20 mouse cellular contexts compared by ENCODE assay signal in the genomic region with DNA sequence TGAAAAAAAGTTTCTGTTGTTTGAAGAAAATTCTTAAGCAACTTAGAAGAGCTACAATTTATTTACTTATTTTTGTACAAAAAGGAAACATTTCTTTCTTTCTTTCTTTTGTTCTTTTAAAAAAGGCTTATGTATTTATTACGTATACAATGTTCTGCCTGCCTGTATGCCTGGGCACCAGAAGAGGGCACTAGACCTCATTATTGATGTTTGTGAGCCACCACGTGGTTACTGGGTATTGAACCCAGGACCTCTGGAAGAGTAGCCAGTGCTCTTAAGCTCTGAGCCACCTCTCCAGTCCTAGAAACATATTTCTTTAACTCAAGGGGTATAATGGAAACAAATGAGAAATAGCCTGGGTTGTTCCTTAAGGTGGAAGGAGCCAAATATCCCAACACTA.
DNase-seq lines count a peak whose midpoint lies in the region; ATAC-seq and TF ChIP-seq lines count a peak whose summit lies in the region.
"Had no signal": no experiment of that assay in that cellular context is flagged by ENCODE, and none has a peak within 500 bp of the region (broad histone marks: within the 10 kb centered on the region; RNA-seq: fewer than 3 reads in every experiment).

No protein-coding gene starts in this region.

- H3K4me1 ChIP-seq in hindbrain, postnatal 0 days (ENCODE audit: insufficient read depth, low read length), result no peaks in the 10 kb centered on the region
- no peaks in the 10 kb centered on the region for H3K4me1 ChIP-seq in hindbrain, embryonic 11.5 days (replicated peaks; ENCODE audit: control insufficient read depth, insufficient read depth, low read length)
- H3K4me1 ChIP-seq in midbrain, postnatal 0 days (ENCODE audit: insufficient read depth, low read length), result no peaks in the 10 kb centered on the region
- no peaks in the 10 kb centered on the region for H3K4me1 ChIP-seq in midbrain, embryonic 15.5 days
- H3K4me1 ChIP-seq: forebrain, embryonic 12.5 days; heart, embryonic 13.5 days; hindbrain, embryonic 15.5 days; midbrain, embryonic 10.5 days had no signal

- H3K9me3 ChIP-seq in hindbrain, postnatal 0 days (ENCODE audit: low read length), result no peaks in the 10 kb centered on the region
- no peaks in the 10 kb centered on the region for H3K9me3 ChIP-seq in hindbrain, embryonic 11.5 days (ENCODE audit: control insufficient read depth, low read length)
- H3K9me3 ChIP-seq in midbrain, postnatal 0 days (ENCODE audit: low read length), result no peaks in the 10 kb centered on the region
- H3K9me3 ChIP-seq in midbrain, embryonic 15.5 days, result no peaks in the 10 kb centered on the region
- H3K9me3 ChIP-seq: forebrain, embryonic 12.5 days; G1E; heart, embryonic 13.5 days; hindbrain, embryonic 15.5 days; midbrain, embryonic 10.5 days had no signal

- H3K4me3 ChIP-seq in hindbrain, postnatal 0 days (ENCODE audit: low read length), result no peak overlapping the region
- no peak overlapping the region for H3K4me3 ChIP-seq in hindbrain, embryonic 11.5 days (ENCODE audit: low read depth, low read length)
- H3K4me3 ChIP-seq in midbrain, postnatal 0 days (ENCODE audit: low read depth, low read length), result no peak overlapping the region
- H3K4me3 ChIP-seq in midbrain, embryonic 15.5 days, result no peak overlapping the region
- H3K4me3 ChIP-seq: forebrain, embryonic 12.5 days; heart, embryonic 13.5 days; hindbrain, embryonic 15.5 days; midbrain, embryonic 10.5 days had no signal

- peak; percentile 12; the same call in 1 of the 2 replicates for TF ChIP-seq CTCF in hindbrain, postnatal 0 days (IDR thresholded peaks at IDR 0.05; ENCODE audit: low read depth)
- TF ChIP-seq CTCF in midbrain, postnatal 0 days (IDR thresholded peaks at IDR 0.05), result peak; percentile 40

- DNase-seq in hindbrain, postnatal 0 days (ENCODE audit: low spot score), result no peak
- no peak for DNase-seq in hindbrain, embryonic 11.5 days (ENCODE audit: low spot score)
- DNase-seq in midbrain, postnatal 0 days (ENCODE audit: low spot score), result no peak
- peak; percentile 63 for DNase-seq in R1 (ENCODE audit: low read depth, low spot score)
- DNase-seq in cerebellum, postnatal 36 days, result no peak
- DNase-seq in right cerebral cortex, postnatal 36 days (ENCODE audit: low spot score in 2 of 2), result no peak
- DNase-seq: adrenal gland, postnatal 14 days; cerebellum, adult 11-12 months; gastrocnemius, postnatal 10 days; heart, adult 18-20 months; lung, adult 2 months; thymus, postnatal 25 days had no signal

- no peaks in the 10 kb centered on the region; the same call in 1 of the 2 replicates for H3K36me3 ChIP-seq in hindbrain, postnatal 0 days (ENCODE audit: insufficient read depth, low read length)
- H3K36me3 ChIP-seq in hindbrain, embryonic 11.5 days (ENCODE audit: control insufficient read depth, insufficient read depth, low read length), result no peaks in the 10 kb centered on the region
- H3K36me3 ChIP-seq in midbrain, postnatal 0 days (ENCODE audit: insufficient read depth, low read length), result peaks cover 10% of the 10 kb centered on the region
- peaks cover 13% of the 10 kb centered on the region; the same call in 1 of the 2 replicates for H3K36me3 ChIP-seq in midbrain, embryonic 15.5 days (replicated peaks)
- H3K36me3 ChIP-seq: forebrain, embryonic 12.5 days; heart, embryonic 13.5 days; midbrain, embryonic 10.5 days had no signal

- no peak overlapping the region for H3K9ac ChIP-seq in hindbrain, postnatal 0 days (replicated peaks; ENCODE audit: low read length)
- no peak overlapping the region for H3K9ac ChIP-seq in hindbrain, embryonic 11.5 days (ENCODE audit: low read depth, low read length)
- no peak overlapping the region for H3K9ac ChIP-seq in midbrain, postnatal 0 days (replicated peaks; ENCODE audit: low read length, poor library complexity, severe bottlenecking)
- H3K9ac ChIP-seq in midbrain, embryonic 15.5 days, result no peak overlapping the region
- H3K9ac ChIP-seq: forebrain, embryonic 12.5 days; heart, embryonic 13.5 days; hindbrain, embryonic 15.5 days had no signal

- no peak overlapping the region for H3K27ac ChIP-seq in hindbrain, postnatal 0 days
- H3K27ac ChIP-seq in hindbrain, embryonic 11.5 days (ENCODE audit: low read depth, low read length), result no peak overlapping the region
- H3K27ac ChIP-seq in midbrain, postnatal 0 days (ENCODE audit: low read depth, low read length), result no peak overlapping the region
- no peak overlapping the region for H3K27ac ChIP-seq in midbrain, embryonic 15.5 days
- H3K27ac ChIP-seq: forebrain, embryonic 12.5 days; heart, embryonic 13.5 days; hindbrain, embryonic 15.5 days; macrophage; midbrain, embryonic 10.5 days had no signal

- H3K4me2 ChIP-seq in hindbrain, postnatal 0 days (ENCODE audit: low read depth, low read length), result no peak overlapping the region
- H3K4me2 ChIP-seq in hindbrain, embryonic 11.5 days (replicated peaks; ENCODE audit: low read depth, low read length), result no peak overlapping the region
- H3K4me2 ChIP-seq in midbrain, postnatal 0 days (ENCODE audit: low read depth, low read length, poor library complexity, severe bottlenecking), result no peak overlapping the region
- no peak overlapping the region for H3K4me2 ChIP-seq in midbrain, embryonic 15.5 days
- H3K4me2 ChIP-seq: forebrain, embryonic 12.5 days; heart, embryonic 13.5 days; hindbrain, embryonic 15.5 days had no signal

- ATAC-seq in hindbrain, postnatal 0 days, result no peak
- no peak for ATAC-seq in hindbrain, embryonic 11.5 days (ENCODE audit: low FRiP score)
- no peak for ATAC-seq in midbrain, postnatal 0 days (ENCODE audit: low FRiP score)
- ATAC-seq in midbrain, embryonic 15.5 days (replicated peaks), result no peak
- ATAC-seq: intestine, postnatal 0 days had no signal

- WGBS in hindbrain, postnatal 0 days, result 47% methylated on average over 2 of the region's 2 CpGs
- WGBS in hindbrain, embryonic 11.5 days, result 49% methylated on average over 2 of the region's 2 CpGs
- WGBS in midbrain, postnatal 0 days, result 63% methylated on average over 2 of the region's 2 CpGs
- WGBS in midbrain, embryonic 15.5 days, result 51% methylated on average over 2 of the region's 2 CpGs

- no peaks in the 10 kb centered on the region for H3K27me3 ChIP-seq in hindbrain, postnatal 0 days (ENCODE audit: insufficient read depth, low read length)
- H3K27me3 ChIP-seq in hindbrain, embryonic 11.5 days (ENCODE audit: control insufficient read depth, insufficient read depth, low read length), result no peaks in the 10 kb centered on the region
- no peaks in the 10 kb centered on the region for H3K27me3 ChIP-seq in midbrain, postnatal 0 days (ENCODE audit: insufficient read depth, low read length)
- H3K27me3 ChIP-seq in midbrain, embryonic 15.5 days (replicated peaks), result no peaks in the 10 kb centered on the region
- H3K27me3 ChIP-seq: forebrain, embryonic 12.5 days; heart, embryonic 13.5 days; hindbrain, embryonic 15.5 days had no signal
